Mouse (Mus musculus) heart, adult 2 months (tissue): ENCODE data around the gene Tmem159.

Experiments used
- CTCF ChIP-seq: fragments of 200-600 bp; IDR thresholded peaks from 2 replicates; pipeline ENCODE4 v1.8.1; 2022; ENCODE audit warnings: antibody characterized with exemption, mild to moderate bottlenecking, moderate library complexity
- EP300 ChIP-seq: fragments of 200-500 bp; IDR thresholded peaks from 2 replicates; pipeline ENCODE4 v1.6.1; 2011; ENCODE audit warnings: low read depth, low read length, control low read depth; ENCODE audit not compliant: insufficient read depth
- POLR2A ChIP-seq: fragments of 200-500 bp; IDR thresholded peaks from 2 replicates; pipeline ENCODE4 v1.6.1; 2011; ENCODE audit warnings: mild to moderate bottlenecking, low read depth, low read length, control low read depth; ENCODE audit not compliant: insufficient read depth

- TF ChIP-seq EP300 (no peak), POLR2A (no peak), CTCF (no peak)
These were observed 14.8 kb downstream of the Tmem159 start for GRCm38 (mm10) chr7:120116976-120117375.
